Mouse (Mus musculus) lung, embryonic 14.5 days (tissue): Measurements from ENCODE around the gene Pde4d. TPM values are rescaled to one million over a fixed set of nuclear protein-coding genes. Genes with fewer than 3 reads are reported as not detected.
A peak's percentile ranks its signal among the peaks of the same experiment; 100 is the strongest.

ENCODE experiments used
- ATAC-seq: fragments of 200-750 bp; cut with Nextera tagmentation; 2 replicates; pipeline ENCODE4 v1.8.0; 2017; ENCODE audit warnings: mild to moderate bottlenecking, moderate TSS enrichment, moderate library complexity; ENCODE audit not compliant: insufficient read depth
- DNase-seq: peaks from one replicate; pipeline ENCODE4 v3.0.0-alpha.2; 2015
- H3K27ac ChIP-seq: fragments of 300-500 bp; sonication (generic); 2 replicates; pipeline ENCODE4 v1.5.1; 2014; ENCODE audit warnings: low read depth, mild to moderate bottlenecking, moderate library complexity
- H3K27me3 ChIP-seq: fragments of 300-500 bp; sonication (generic); 2 replicates; pipeline ENCODE4 v1.6.1; 2014; ENCODE audit warnings: low read length, control low read depth; ENCODE audit not compliant: insufficient read depth
- H3K36me3 ChIP-seq: fragments of 300-500 bp; sonication (generic); 2 replicates; pipeline ENCODE4 v1.6.1; 2014; ENCODE audit warnings: control low read depth; ENCODE audit not compliant: insufficient read depth
- H3K4me1 ChIP-seq: fragments of 300-500 bp; sonication (generic); 2 replicates; pipeline ENCODE4 v1.6.1; 2014; ENCODE audit warnings: antibody characterized with exemption, control low read depth; ENCODE audit not compliant: insufficient read depth
- H3K4me2 ChIP-seq: fragments of 300-500 bp; sonication (generic); 2 replicates; pipeline ENCODE4 v1.6.1; 2014; ENCODE audit warnings: mild to moderate bottlenecking
- H3K4me3 ChIP-seq: fragments of 300-500 bp; sonication (generic); 2 replicates; pipeline ENCODE4 v1.5.1; 2014; ENCODE audit warnings: low read depth, low read length
- H3K9ac ChIP-seq: fragments of 300-500 bp; sonication (generic); 2 replicates; pipeline ENCODE4 v1.6.1; 2014
- H3K9me3 ChIP-seq: fragments of 300-500 bp; sonication (generic); 2 replicates; pipeline ENCODE4 v1.6.1; 2016; ENCODE audit warnings: low read depth, low read length, control low read depth
- CTCF ChIP-seq: IDR thresholded peaks from 2 replicates; pipeline ENCODE4 v1.5.1; 2016; ENCODE audit warnings: antibody characterized with exemption, low read depth
- WGBS: fragments of 180-500 bp; shearing (Covaris S2); extraction: QIAGEN DNeasy Blood & Tissue Kit; methylation state at CpG from one replicate; pipeline ENCODE4 v1.1.7; 2014; 5-methylcytosine and 5-hydroxymethylcytosine counted together
- polyA plus RNA-seq: library from polyadenylated mRNA; unstranded; fragments of >200 nt; fragmentation: Nextera tagmentation; extraction: Ambion mirVana; gene quantifications from 2 replicates; pipeline ENCODE4 v1.2.1, GENCODE M21; 2014

The Pde4d gene
- polyA plus RNA-seq, 1 experiment from 2014 or later, result 16.2 TPM

- Histone ChIP-seq H3K36me3 (no peaks in the 10 kb centered on the region), H3K27me3 (no peaks in the 10 kb centered on the region), H3K9me3 (no peaks in the 10 kb centered on the region), H3K27ac (peak overlapping the region; percentile 94), H3K9ac (peak overlapping the region; percentile 6; the same call in 1 of the 2 replicates), H3K4me1 (peaks cover 29% of the 10 kb centered on the region), H3K4me2 (peak overlapping the region; percentile 59), H3K4me3 (peak overlapping the region; percentile 27)
- WGBS, result under 1% methylated on average over 8 of the region's 8 CpGs
- 0 out of 2 replicates have a peak, but pooled peaks have one; percentile 3 for ATAC-seq
- DNase-seq, result peak; percentile 50
- no peak for TF ChIP-seq CTCF
Observed at GRCm38 (mm10) chr13:109821725-109822412, 1372.1 kb downstream of the Pde4d start.

DNA sequence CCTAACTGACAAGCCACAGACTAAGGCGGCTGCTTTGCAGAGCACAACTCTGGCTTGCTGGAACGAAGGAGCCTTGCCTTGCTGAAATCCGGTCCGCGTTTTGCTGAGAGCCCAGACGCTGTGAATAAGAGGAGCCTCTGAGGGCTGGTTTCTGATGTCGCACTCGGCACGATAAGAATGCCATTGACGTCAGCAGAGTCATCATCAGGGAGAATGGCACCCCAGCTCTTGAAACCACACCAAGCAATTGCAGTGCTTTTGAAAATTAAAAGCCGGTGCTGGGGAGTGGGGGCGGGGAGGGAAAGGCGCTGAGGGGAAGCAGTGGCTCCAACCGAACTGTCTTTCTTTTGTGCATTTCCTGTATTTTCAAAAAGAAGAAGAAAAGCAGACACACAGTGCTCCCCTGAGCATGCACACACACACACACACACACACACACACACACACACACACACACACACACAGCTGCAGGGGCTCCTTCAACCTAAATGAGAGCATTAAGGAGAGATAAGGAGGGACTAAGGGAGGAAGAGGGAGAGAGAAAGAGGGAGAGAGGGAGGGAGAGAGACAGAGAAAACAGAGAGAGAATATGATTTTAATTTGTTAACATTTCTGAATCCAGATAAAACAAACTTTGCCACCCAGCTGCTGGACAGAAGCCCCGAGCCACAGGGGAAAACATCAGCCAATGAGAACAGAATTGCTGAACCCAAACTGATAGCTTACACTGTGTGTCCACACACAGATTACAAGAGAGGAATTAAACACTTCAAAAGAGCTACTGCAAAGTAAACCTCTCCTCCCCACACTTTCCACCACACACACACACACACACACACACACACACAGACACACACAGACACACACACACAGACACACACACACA, 1372.9 kb downstream of the Pde4d start:
- WGBS, result under 1% methylated on average over 15 of the region's 15 CpGs
- H3K27me3 ChIP-seq, result no peaks in the 10 kb centered on the region
- H3K27ac ChIP-seq, result peak overlapping the region; percentile 94
- no peaks in the 10 kb centered on the region for H3K36me3 ChIP-seq
- TF ChIP-seq CTCF, result no peak
- ATAC-seq (peak; percentile 94), DNase-seq (peak; percentile 99)
- peak overlapping the region; percentile 27 for H3K4me3 ChIP-seq
- H3K4me2 ChIP-seq, result peak overlapping the region; percentile 59
- H3K9ac ChIP-seq, result peak overlapping the region; percentile 21
- H3K9me3 ChIP-seq, result no peaks in the 10 kb centered on the region
- peaks cover 29% of the 10 kb centered on the region for H3K4me1 ChIP-seq

DNA sequence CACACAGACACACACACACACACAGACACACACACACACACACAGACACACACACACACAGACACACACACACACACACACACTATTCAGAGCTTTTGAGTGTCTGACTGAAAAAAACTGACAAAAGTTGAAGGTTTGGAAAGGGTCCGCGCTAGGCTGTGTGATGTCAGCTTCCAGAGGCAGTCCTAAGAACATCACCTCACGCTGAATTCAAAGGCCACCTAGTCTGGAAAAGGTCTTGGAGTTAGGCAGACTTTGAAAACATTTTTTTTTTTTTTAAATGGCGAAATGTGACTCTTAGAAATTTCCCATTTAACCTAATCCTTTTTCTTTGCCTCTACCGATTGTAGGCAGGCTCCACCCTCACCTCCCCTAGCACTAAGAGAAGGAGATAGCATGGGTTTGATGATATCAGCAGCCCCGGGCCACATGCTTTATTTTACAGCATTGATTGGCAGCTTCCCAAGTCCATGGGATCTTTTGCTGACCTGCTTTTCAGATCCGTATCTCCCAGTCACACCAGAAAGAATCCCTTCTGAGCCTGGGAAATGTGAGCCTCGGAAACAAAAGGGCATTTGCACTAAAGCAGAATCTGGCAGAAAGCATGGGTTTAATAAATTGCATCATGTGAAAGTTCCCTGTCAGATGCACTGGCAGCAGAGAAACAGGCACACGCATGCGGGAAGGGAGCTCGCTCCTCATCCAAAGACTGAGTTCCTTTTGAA, 1373.7 kb downstream of the Pde4d start:
- no peak overlapping the region for H3K4me3 ChIP-seq
- TF ChIP-seq CTCF, result no peak
- H3K4me1 ChIP-seq, result peaks cover 29% of the 10 kb centered on the region
- H3K27ac ChIP-seq, result peak overlapping the region; percentile 94
- WGBS, result 14% methylated on average over 11 of the region's 11 CpGs
- DNase-seq (peak; percentile 65), ATAC-seq (0 out of 2 replicates have a peak, but pooled peaks have one; percentile 40)
- H3K4me2 ChIP-seq, result peak overlapping the region; percentile 59
- H3K9ac ChIP-seq, result peak overlapping the region; percentile 14
- H3K9me3 ChIP-seq, result no peaks in the 10 kb centered on the region
- no peaks in the 10 kb centered on the region for H3K27me3 ChIP-seq
- no peaks in the 10 kb centered on the region for H3K36me3 ChIP-seq

- no peak for DNase-seq
- 85% methylated on average over 6 of the region's 6 CpGs for WGBS
- no peak for ATAC-seq
- no peak overlapping the region for H3K4me2 ChIP-seq
- H3K9ac ChIP-seq, result no peak overlapping the region
- H3K27me3 ChIP-seq, result no peaks in the 10 kb centered on the region
- no peak overlapping the region for H3K4me3 ChIP-seq
- no peaks in the 10 kb centered on the region for H3K36me3 ChIP-seq
- TF ChIP-seq CTCF, result no peak
- H3K9me3 ChIP-seq, result no peaks in the 10 kb centered on the region
- no peak overlapping the region for H3K27ac ChIP-seq
- peaks cover 27% of the 10 kb centered on the region for H3K4me1 ChIP-seq
Observed at GRCm38 (mm10) chr13:109825891-109826290, 1376.1 kb downstream of the Pde4d start.

- Histone ChIP-seq H3K27me3 (no peaks in the 10 kb centered on the region), H3K9me3 (no peaks in the 10 kb centered on the region), H3K4me1 (peaks cover 20% of the 10 kb centered on the region), H3K4me3 (no peak overlapping the region), H3K9ac (no peak overlapping the region), H3K27ac (no peak overlapping the region), H3K4me2 (no peak overlapping the region), H3K36me3 (no peaks in the 10 kb centered on the region)
- DNase-seq (no peak), ATAC-seq (no peak)
- 85% methylated on average over 6 of the region's 6 CpGs for WGBS
- TF ChIP-seq CTCF, result no peak
Observed at GRCm38 (mm10) chr13:109827341-109827740, 1377.6 kb downstream of the Pde4d start.

GRCm38 (mm10) chr13:109827909-109828308, 1378.2 kb downstream of the Pde4d start:
- no peak overlapping the region for H3K9ac ChIP-seq
- peaks cover 20% of the 10 kb centered on the region for H3K4me1 ChIP-seq
- no peak for TF ChIP-seq CTCF
- no peak overlapping the region for H3K27ac ChIP-seq
- H3K4me3 ChIP-seq, result no peak overlapping the region
- 78% methylated on average over 3 of the region's 3 CpGs for WGBS
- no peaks in the 10 kb centered on the region for H3K27me3 ChIP-seq
- H3K9me3 ChIP-seq, result no peaks in the 10 kb centered on the region
- no peaks in the 10 kb centered on the region for H3K36me3 ChIP-seq
- ATAC-seq, result no peak
- DNase-seq, result no peak
- H3K4me2 ChIP-seq, result no peak overlapping the region

- H3K27ac ChIP-seq, result no peak overlapping the region
Observed at GRCm38 (mm10) chr13:109829444-109829843, 1379.7 kb downstream of the Pde4d start.

More at GRCm38 (mm10) chr13:109829444-109829843, 1379.7 kb downstream of the Pde4d start:
- no peak for TF ChIP-seq CTCF
- Histone ChIP-seq H3K4me3 (no peak overlapping the region), H3K27me3 (no peaks in the 10 kb centered on the region), H3K4me1 (peaks cover 7% of the 10 kb centered on the region), H3K9ac (no peak overlapping the region), H3K9me3 (no peaks in the 10 kb centered on the region), H3K4me2 (no peak overlapping the region), H3K36me3 (no peaks in the 10 kb centered on the region)
- ATAC-seq (no peak), DNase-seq (no peak)
- 78% methylated on average over 3 of the region's 3 CpGs for WGBS
